Mouse (Mus musculus): ENCODE data around the gene Atxn1. TPM values are rescaled to one million over a fixed set of nuclear protein-coding genes. Genes with fewer than 3 reads are reported as not detected.

The Atxn1 gene
- polyA plus RNA-seq, 1 experiment from 2014 or later, result 12.8 TPM

- Histone ChIP-seq H3K4me3 (no peak overlapping the region), H3K36me3 (no peaks in the 10 kb centered on the region), H3K4me2 (replicated peaks) (no peak overlapping the region), H3K27me3 (no peaks in the 10 kb centered on the region), H3K9ac (replicated peaks) (no peak overlapping the region), H3K27ac (replicated peaks) (no peak overlapping the region), H3K4me1 (peaks cover 9% of the 10 kb centered on the region), H3K9me3 (no peaks in the 10 kb centered on the region)
- 32% methylated on average over 3 of the region's 3 CpGs for WGBS
- no peak for ATAC-seq (replicated peaks)
Measured at GRCm38 (mm10) chr13:45882976-45883440, 81.8 kb downstream of the Atxn1 start.

- H3K36me3 ChIP-seq, result no peaks in the 10 kb centered on the region
- no peak overlapping the region for H3K4me3 ChIP-seq
- 82% methylated on average over 5 of the region's 5 CpGs for WGBS
- H3K27ac ChIP-seq (replicated peaks), result no peak overlapping the region
- no peak overlapping the region for H3K4me2 ChIP-seq (replicated peaks)
- H3K9me3 ChIP-seq, result no peaks in the 10 kb centered on the region
- no peak overlapping the region for H3K9ac ChIP-seq (replicated peaks)
- peaks cover 9% of the 10 kb centered on the region for H3K4me1 ChIP-seq
- no peaks in the 10 kb centered on the region for H3K27me3 ChIP-seq
- no peak for ATAC-seq (replicated peaks)
Measured at GRCm38 (mm10) chr13:45880543-45880845, 84.3 kb downstream of the Atxn1 start.

- no peak overlapping the region for H3K4me2 ChIP-seq (replicated peaks)
- H3K27ac ChIP-seq (replicated peaks), result no peak overlapping the region
- ATAC-seq (replicated peaks), result no peak
- H3K4me1 ChIP-seq, result peaks cover 9% of the 10 kb centered on the region
- H3K36me3 ChIP-seq, result no peaks in the 10 kb centered on the region
- H3K9ac ChIP-seq (replicated peaks), result no peak overlapping the region
- H3K27me3 ChIP-seq, result no peaks in the 10 kb centered on the region
- H3K9me3 ChIP-seq, result no peaks in the 10 kb centered on the region
- 62% methylated on average over 14 of the region's 14 CpGs for WGBS
- no peak overlapping the region for H3K4me3 ChIP-seq
Measured at GRCm38 (mm10) chr13:45879746-45880542, 84.9 kb downstream of the Atxn1 start.

- H3K9ac ChIP-seq (replicated peaks), result no peak overlapping the region
- WGBS, result 86% methylated on average over 5 of the region's 5 CpGs
- no peak overlapping the region for H3K4me2 ChIP-seq (replicated peaks)
- H3K27ac ChIP-seq (replicated peaks), result no peak overlapping the region
- no peak for ATAC-seq (replicated peaks)
- H3K4me3 ChIP-seq, result no peak overlapping the region
- H3K9me3 ChIP-seq, result no peaks in the 10 kb centered on the region
- H3K4me1 ChIP-seq, result peaks cover 9% of the 10 kb centered on the region
- H3K36me3 ChIP-seq, result no peaks in the 10 kb centered on the region
- no peaks in the 10 kb centered on the region for H3K27me3 ChIP-seq
Measured at GRCm38 (mm10) chr13:45876939-45877338, 87.9 kb downstream of the Atxn1 start.

GRCm38 (mm10) chr13:45876368-45876760 lies 88.4 kb downstream of the Atxn1 start:
- 90% methylated on average over 2 of the region's 2 CpGs for WGBS
- Histone ChIP-seq H3K9ac (replicated peaks) (no peak overlapping the region), H3K4me3 (no peak overlapping the region), H3K27me3 (no peaks in the 10 kb centered on the region), H3K4me2 (replicated peaks) (no peak overlapping the region), H3K36me3 (no peaks in the 10 kb centered on the region), H3K27ac (replicated peaks) (no peak overlapping the region), H3K4me1 (peaks cover 9% of the 10 kb centered on the region), H3K9me3 (no peaks in the 10 kb centered on the region)
- ATAC-seq (replicated peaks), result no peak

- no peak overlapping the region for H3K4me2 ChIP-seq (replicated peaks)
- H3K4me1 ChIP-seq, result peaks cover 6% of the 10 kb centered on the region
- ATAC-seq (replicated peaks), result no peak
- H3K4me3 ChIP-seq, result no peak overlapping the region
- no peaks in the 10 kb centered on the region for H3K36me3 ChIP-seq
- H3K27ac ChIP-seq (replicated peaks), result no peak overlapping the region
- no peaks in the 10 kb centered on the region for H3K27me3 ChIP-seq
- 64% methylated on average over 6 of the region's 6 CpGs for WGBS
- no peaks in the 10 kb centered on the region for H3K9me3 ChIP-seq
- no peak overlapping the region for H3K9ac ChIP-seq (replicated peaks)
Measured at GRCm38 (mm10) chr13:45875686-45876367, 89.0 kb downstream of the Atxn1 start.

- no peaks in the 10 kb centered on the region for H3K36me3 ChIP-seq
- no peaks in the 10 kb centered on the region for H3K27me3 ChIP-seq
- no peak overlapping the region for H3K27ac ChIP-seq (replicated peaks)
- no peaks in the 10 kb centered on the region for H3K9me3 ChIP-seq
- no peaks in the 10 kb centered on the region for H3K4me1 ChIP-seq
- ATAC-seq (replicated peaks), result no peak
- H3K9ac ChIP-seq (replicated peaks), result no peak overlapping the region
- 92% methylated on average over 4 of the region's 4 CpGs for WGBS
- no peak overlapping the region for H3K4me3 ChIP-seq
- no peak overlapping the region for H3K4me2 ChIP-seq (replicated peaks)
Measured at GRCm38 (mm10) chr13:45874196-45874595, 90.6 kb downstream of the Atxn1 start.

GRCm38 (mm10) chr13:45872966-45873365 lies 91.8 kb downstream of the Atxn1 start:
- ATAC-seq (replicated peaks), result no peak
- Histone ChIP-seq H3K27me3 (no peaks in the 10 kb centered on the region), H3K36me3 (no peaks in the 10 kb centered on the region), H3K27ac (replicated peaks) (no peak overlapping the region), H3K9me3 (no peaks in the 10 kb centered on the region), H3K4me1 (no peaks in the 10 kb centered on the region; the same call in 1 of the 2 replicates), H3K9ac (replicated peaks) (no peak overlapping the region), H3K4me2 (replicated peaks) (no peak overlapping the region), H3K4me3 (no peak overlapping the region)
- 92% methylated on average over 7 of the region's 7 CpGs for WGBS

GRCm38 (mm10) chr13:45872041-45872746 lies 92.6 kb downstream of the Atxn1 start:
- no peak overlapping the region for H3K4me2 ChIP-seq (replicated peaks)
- 85% methylated on average over 14 of the region's 14 CpGs for WGBS
- H3K9me3 ChIP-seq, result no peaks in the 10 kb centered on the region
- no peak overlapping the region for H3K4me3 ChIP-seq
- H3K36me3 ChIP-seq, result no peaks in the 10 kb centered on the region
- peaks cover 4% of the 10 kb centered on the region for H3K4me1 ChIP-seq
- no peak overlapping the region for H3K27ac ChIP-seq (replicated peaks)
- H3K27me3 ChIP-seq, result no peaks in the 10 kb centered on the region
- no peak overlapping the region for H3K9ac ChIP-seq (replicated peaks)
- ATAC-seq (replicated peaks), result no peak

GRCm38 (mm10) chr13:45871554-45871953 lies 93.3 kb downstream of the Atxn1 start:
- H3K27ac ChIP-seq (replicated peaks), result no peak overlapping the region
- no peaks in the 10 kb centered on the region for H3K36me3 ChIP-seq
- H3K4me3 ChIP-seq, result no peak overlapping the region
- ATAC-seq (replicated peaks), result no peak
- 77% methylated on average over 7 of the region's 7 CpGs for WGBS
- no peaks in the 10 kb centered on the region for H3K27me3 ChIP-seq
- no peak overlapping the region for H3K9ac ChIP-seq (replicated peaks)
- H3K9me3 ChIP-seq, result no peaks in the 10 kb centered on the region
- no peak overlapping the region for H3K4me2 ChIP-seq (replicated peaks)
- H3K4me1 ChIP-seq, result peaks cover 7% of the 10 kb centered on the region

- Histone ChIP-seq H3K27ac (replicated peaks) (no peak overlapping the region), H3K9me3 (no peaks in the 10 kb centered on the region), H3K9ac (replicated peaks) (no peak overlapping the region), H3K4me1 (peaks cover 7% of the 10 kb centered on the region), H3K4me2 (replicated peaks) (no peak overlapping the region), H3K27me3 (no peaks in the 10 kb centered on the region), H3K36me3 (no peaks in the 10 kb centered on the region), H3K4me3 (no peak overlapping the region)
- WGBS, result 92% methylated on average over 8 of the region's 8 CpGs
- ATAC-seq (replicated peaks), result no peak
Measured at GRCm38 (mm10) chr13:45868886-45869285, 95.9 kb downstream of the Atxn1 start.

- H3K9me3 ChIP-seq, result no peaks in the 10 kb centered on the region
- no peak overlapping the region for H3K4me2 ChIP-seq (replicated peaks)
- no peaks in the 10 kb centered on the region for H3K36me3 ChIP-seq
- ATAC-seq (replicated peaks), result no peak
- WGBS, result 58% methylated on average over 14 of the region's 14 CpGs
- peaks cover 12% of the 10 kb centered on the region for H3K4me1 ChIP-seq
- H3K27me3 ChIP-seq, result no peaks in the 10 kb centered on the region
- no peak overlapping the region for H3K4me3 ChIP-seq
- no peak overlapping the region for H3K9ac ChIP-seq (replicated peaks)
- H3K27ac ChIP-seq (replicated peaks), result no peak overlapping the region
Measured at GRCm38 (mm10) chr13:45867273-45867672, 97.5 kb downstream of the Atxn1 start.

Measured in forebrain, embryonic 15.5 days (tissue).